Mouse (Mus musculus): ENCODE results near the gene Olfr988.
"Not testable (repeated sequence)": the region's sequence is repeated elsewhere in the genome, so short reads cannot be mapped to it uniquely, and the experiment has no call there.

Olfr988 gene

DNA sequence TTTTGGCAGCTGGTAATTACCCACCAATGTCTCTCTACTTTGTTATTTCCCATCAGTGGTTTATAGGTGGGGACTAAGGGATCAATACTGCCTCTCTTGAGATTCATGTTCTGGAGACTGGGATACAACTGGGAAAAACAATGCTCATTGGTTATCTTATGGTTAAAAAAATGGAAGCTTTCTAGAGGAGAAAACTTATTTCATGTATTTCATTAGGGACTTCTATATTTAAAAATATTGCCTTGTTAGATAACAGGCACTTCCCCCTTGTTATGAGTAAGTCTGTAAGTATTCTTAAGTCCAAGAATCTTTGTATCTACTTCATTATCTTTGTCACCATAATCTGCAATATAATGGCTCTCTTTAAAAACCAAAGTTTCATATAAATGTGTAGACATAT lies at the start of gene Olfr988:
Gene Olfr988, minus strand, starts transcription at position 101 of the 400 bp plus-strand sequence.
- DNase-seq (ENCODE audit: inconsistent age in 2 of 2, low spot score in 1 of 2) = not testable (repeated sequence)

DNA sequence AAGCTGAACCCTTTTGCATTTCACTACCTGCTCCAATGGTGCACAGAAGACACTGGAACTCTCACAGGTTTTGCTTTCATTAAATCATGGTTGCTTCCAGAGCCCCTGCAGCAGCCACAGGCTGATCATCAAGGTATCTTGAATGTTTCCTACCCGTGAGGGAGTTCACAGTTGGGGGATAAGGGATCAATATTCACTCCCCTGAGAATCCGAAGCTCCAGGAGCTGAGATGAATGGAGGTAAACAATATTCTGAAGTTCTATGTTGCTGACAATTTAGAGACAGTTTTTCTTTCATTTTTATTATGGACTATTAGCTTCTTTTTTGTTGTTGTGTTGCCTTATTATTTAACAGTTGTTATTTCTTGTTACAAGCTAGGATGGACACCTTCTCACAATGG lies 46.3 kb upstream of the Olfr988 start, which contains the start of gene Olfr992:
Gene Olfr992, minus strand, starts transcription at position 101 of the 400 bp plus-strand sequence.
- no peak for DNase-seq (ENCODE audit: inconsistent age in 2 of 2, low spot score in 1 of 2)

DNA sequence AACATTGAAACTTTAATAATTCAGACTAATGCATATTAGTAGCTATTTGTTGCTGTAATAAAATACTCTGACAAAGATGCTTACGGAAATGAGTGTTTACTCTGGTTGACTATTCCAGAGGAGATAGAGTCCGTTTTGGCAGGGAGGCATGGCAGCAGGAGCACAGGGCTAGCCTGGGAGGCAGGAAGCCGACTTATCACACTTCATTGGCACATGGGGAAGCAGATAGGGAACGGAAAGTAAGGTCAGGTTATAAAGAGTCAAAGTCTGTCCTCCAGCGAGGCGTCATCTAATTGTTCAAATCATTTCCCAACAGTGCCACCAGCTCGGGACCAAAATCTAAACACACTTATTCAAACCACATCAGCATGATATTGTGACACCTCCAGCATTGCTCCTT lies 23.1 kb downstream of the Olfr988 start:
- DNase-seq (ENCODE audit: inconsistent age in 2 of 2, low spot score in 1 of 2) = no peak

DNA sequence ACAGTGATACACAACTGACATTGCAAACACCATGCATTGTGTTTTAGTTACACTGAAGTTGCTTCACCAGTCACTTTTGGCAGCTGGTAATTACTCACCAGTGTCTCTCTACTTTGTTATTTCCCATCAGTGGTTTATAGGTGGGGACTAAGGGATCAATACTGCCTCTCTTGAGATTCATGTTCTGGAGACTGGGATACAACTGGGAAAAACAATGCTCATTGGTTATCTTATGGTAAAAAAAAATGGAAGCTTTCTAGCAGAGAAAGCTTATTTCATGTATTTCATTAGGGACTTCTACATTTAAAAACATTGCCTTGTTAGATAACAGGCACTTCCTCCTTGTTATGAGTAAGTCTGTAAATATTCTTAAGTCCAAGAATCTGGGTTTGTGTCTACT lies 23.8 kb downstream of the Olfr988 start, which contains the start of gene Olfr987:
Gene Olfr987, minus strand, starts transcription at position 101 of the 400 bp plus-strand sequence.
- not testable (repeated sequence) for DNase-seq (ENCODE audit: inconsistent age in 2 of 2, low spot score in 1 of 2)

DNA sequence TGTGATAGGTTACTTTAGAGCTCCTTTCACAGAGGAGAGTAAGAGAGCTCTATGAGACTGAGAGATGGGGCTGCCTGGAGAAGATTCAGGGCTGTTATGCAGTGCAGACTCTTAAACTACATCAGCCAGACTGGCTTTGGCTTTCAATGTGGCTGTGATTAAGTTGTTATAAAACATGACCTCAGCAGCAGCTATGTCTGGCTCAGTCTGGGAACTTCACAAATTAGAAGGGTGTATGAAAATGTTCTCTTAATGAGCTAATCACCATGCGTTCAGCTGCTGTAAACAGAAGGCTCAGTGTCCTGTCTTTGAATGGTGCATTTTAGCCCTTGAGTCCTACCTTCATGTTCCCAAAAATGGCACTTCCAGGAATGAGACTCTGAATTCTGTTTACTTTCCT lies 43.9 kb downstream of the Olfr988 start:
- no peak for DNase-seq (ENCODE audit: inconsistent age in 2 of 2, low spot score in 1 of 2)
